Mouse (Mus musculus) heart, adult 2 months (tissue): ENCODE data around the gene Sept6.

Experiments used
- CTCF ChIP-seq: fragments of 200-600 bp; IDR thresholded peaks from 2 replicates; pipeline ENCODE4 v1.8.1; 2022; ENCODE audit warnings: antibody characterized with exemption, mild to moderate bottlenecking, moderate library complexity
- EP300 ChIP-seq: fragments of 200-500 bp; IDR thresholded peaks from 2 replicates; pipeline ENCODE4 v1.6.1; 2011; ENCODE audit warnings: low read depth, low read length, control low read depth; ENCODE audit not compliant: insufficient read depth

- TF ChIP-seq CTCF (no peak), EP300 (no peak)
Measured at GRCm38 (mm10) chrX:36988754-36989153, 2.8 kb downstream of the Sept6 start.
